Mouse (Mus musculus): ENCODE measurements at regions not wholly inside any gene's neighbourhood (a gene's known extent, or its start where the extent isn't known, plus 50 kb on each side); places are given as distances from the start of the nearest gene placed in this dataset.

DNA sequence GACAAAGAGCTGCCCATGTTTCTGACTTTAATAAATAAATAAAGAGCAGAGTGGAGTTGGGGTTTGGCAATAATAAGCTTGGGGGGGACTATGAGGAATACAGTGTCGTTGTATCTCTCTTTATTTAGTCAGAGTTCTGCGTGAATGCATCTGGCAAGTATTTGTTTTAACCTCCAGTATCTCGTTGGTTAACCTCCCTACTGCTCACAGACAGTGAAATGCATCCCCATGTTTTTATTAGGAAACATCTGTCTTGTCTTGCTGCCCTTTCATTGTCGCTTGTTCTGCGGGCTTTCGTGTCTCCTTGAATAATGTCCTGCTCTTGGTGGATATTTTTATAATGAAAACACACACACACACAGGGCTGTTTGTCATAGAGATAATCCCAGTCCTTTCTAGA lies 118.8 kb upstream of the Ccdc54 start:
- DNase-seq (ENCODE audit: low spot score in 2 of 2): no peak

DNA sequence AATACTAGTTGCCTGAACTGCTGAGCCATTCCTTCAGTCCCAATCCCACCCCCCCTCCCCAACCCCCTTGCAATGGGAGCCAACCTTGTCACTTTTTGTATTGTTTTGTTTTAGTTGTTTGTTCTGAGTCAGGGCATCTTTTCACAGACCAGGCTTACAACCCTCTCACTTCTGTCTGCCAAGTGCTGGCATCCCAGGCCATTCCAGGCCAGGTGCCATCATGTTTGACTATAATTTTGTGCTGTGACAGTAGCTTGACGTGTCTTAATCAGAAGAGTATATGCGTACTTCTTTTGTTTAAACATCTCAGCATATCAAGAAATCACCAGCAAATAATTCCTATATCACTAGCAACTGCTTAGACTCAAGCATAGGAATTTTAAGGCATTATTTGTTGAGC lies 117.0 kb upstream of the Ccdc54 start:
- no peak for DNase-seq (ENCODE audit: low spot score in 2 of 2)

GRCm38 (mm10) chr16:50705921-50706320 lies 115.0 kb upstream of the Ccdc54 start:
- no peak for DNase-seq (ENCODE audit: low spot score in 2 of 2)

GRCm38 (mm10) chr16:50700811-50701517 lies 110.0 kb upstream of the Ccdc54 start:
- no peak for DNase-seq (ENCODE audit: low spot score in 2 of 2)

DNA sequence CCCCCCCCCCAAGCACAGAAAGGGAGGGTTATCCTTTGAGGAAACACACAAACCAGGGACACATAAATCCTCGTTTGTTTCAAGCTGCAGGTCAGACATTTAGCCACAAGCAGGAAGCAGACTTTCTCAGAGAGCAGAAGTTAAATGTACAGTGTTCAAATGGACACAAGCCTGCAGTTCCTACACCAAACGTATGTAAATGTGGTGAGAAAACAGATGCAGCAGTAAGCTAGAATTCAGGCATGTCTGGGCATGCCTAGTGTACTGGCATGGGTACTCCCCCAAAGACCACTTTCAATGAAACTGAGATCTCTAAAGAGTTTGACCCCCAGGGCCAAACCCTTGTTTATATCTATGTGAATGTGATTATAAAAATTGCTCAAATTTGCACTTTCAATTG lies 109.2 kb upstream of the Ccdc54 start:
- no peak for DNase-seq (ENCODE audit: low spot score in 2 of 2)

DNA sequence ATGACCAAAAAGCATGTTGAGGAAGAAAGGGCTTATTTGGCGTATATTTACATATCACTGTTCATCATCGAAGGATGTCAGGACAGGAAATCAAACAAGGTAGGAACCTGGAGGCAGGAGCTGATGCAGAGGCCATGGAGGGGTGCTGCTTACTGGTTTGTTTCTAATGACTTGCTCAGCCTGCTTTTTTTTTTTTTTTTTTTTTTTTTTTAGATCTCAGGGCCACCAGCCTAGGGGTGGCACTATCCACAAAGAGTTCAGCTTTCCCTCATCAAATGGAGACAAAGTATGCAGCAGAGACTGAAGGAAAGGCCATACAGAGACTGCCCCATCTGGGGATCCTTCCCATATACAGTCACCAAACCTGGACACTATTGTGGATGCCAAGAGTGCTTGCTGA lies 106.8 kb upstream of the Ccdc54 start:
- no peak for DNase-seq (ENCODE audit: low spot score in 2 of 2)

DNA sequence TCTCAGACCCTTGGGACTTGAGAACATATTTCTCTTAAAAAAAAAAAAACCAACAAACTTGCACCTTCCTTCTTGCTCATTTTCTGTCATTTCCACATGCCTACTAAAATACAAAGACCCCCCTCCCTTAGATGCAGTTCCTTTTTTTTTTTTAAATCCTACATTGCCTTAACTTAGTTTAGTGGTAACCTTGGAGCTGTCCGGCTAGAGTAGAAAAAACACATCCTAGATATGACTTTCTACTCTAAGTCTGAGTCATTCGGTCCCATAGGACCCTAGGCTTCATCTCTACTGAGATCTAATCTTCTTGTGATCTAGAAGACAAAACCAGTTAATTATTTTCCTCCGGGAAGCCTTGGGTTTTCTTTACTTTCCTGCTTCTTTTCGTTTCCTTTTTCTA lies 105.1 kb upstream of the Ccdc54 start:
- DNase-seq (ENCODE audit: low spot score in 2 of 2): no peak

GRCm38 (mm10) chr16:50694045-50694444 lies 103.1 kb upstream of the Ccdc54 start:
- DNase-seq (ENCODE audit: low spot score in 2 of 2): no peak

- no peak for DNase-seq (ENCODE audit: low spot score in 2 of 2)
These were observed 99.9 kb upstream of the Ccdc54 start for GRCm38 (mm10) chr16:50690818-50691217.

GRCm38 (mm10) chr16:50689525-50689924 lies 98.6 kb upstream of the Ccdc54 start:
- DNase-seq (ENCODE audit: low spot score in 2 of 2): no peak

DNA sequence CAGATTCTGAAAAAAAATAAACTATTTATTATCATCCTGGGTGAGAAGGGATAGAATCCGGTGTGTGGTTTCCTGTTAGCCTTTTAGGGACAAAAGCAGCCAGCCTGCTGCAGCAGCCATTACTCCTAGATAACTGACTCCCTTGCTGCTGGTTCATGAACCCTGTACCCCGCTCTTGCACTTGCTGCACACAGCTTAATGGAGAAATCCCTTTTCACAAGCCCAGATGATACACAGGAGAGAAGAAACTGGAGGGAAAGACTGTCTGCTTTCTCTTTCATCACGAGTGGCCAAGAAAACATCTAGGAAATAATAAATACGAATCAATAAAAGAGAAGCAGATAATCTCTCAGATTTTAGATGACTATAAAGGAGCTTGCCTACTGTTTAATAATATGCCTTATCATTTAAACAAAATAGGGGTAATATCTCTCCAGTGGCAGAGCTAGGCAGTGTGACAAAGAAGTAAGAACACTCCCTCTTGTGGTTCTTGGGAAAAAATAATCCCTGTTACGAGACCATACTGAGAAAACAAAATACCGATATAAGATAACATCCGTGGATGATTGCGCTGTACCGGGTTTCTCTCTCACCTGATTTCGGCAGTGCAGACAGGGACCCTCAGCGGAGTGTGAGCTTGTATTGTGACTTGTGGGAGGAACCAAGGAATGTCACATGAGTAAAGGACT lies 98.0 kb upstream of the Ccdc54 start:
- DNase-seq (ENCODE audit: low spot score in 2 of 2): no peak

GRCm38 (mm10) chr16:50679698-50680097 lies 88.7 kb upstream of the Ccdc54 start:
- DNase-seq (ENCODE audit: low spot score in 2 of 2): no peak

GRCm38 (mm10) chr16:50673339-50673738 lies 82.4 kb upstream of the Ccdc54 start:
- no peak for DNase-seq (ENCODE audit: low spot score in 2 of 2)

DNA sequence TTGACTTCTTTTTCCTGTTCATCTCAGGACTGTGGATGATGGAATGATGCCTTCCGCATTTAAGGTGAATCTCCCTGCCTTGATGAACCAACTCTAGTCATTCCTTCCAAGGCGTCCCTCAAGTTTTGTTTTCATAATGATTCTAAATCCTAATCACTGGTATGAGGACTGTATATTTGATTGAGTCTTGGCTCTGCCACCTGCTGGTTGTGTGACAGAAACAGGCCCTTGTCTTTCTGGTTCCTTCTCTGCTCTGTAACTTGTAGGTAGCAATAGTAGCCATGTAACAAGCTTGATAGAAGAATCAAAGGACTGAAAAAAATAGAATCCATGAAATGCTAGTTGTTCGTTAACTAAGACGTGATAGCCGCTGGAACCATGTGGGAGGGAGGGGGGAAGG lies 81.8 kb upstream of the Ccdc54 start:
- DNase-seq (ENCODE audit: low spot score in 2 of 2): no peak

GRCm38 (mm10) chr16:50671170-50671569 lies 80.2 kb upstream of the Ccdc54 start:
- no peak for DNase-seq (ENCODE audit: low spot score in 2 of 2)

- no peak for DNase-seq (ENCODE audit: low spot score in 2 of 2)
These were observed 73.3 kb upstream of the Ccdc54 start for GRCm38 (mm10) chr16:50664240-50664639.

All from urinary bladder, postnatal 36 days (tissue).